Mouse (Mus musculus) lung, postnatal 0 days (tissue): ENCODE measurements around the gene Lcp2.

Source experiments
- CTCF ChIP-seq: IDR thresholded peaks from 2 replicates; pipeline ENCODE4 v1.5.1; 2016; ENCODE audit warnings: antibody characterized with exemption, mild to moderate bottlenecking
- EP300 ChIP-seq: IDR thresholded peaks from 2 replicates; pipeline ENCODE4 v1.6.1; 2016; ENCODE audit warnings: antibody characterized with exemption, mild to moderate bottlenecking, control low read depth

GRCm38 (mm10) chr11:34009316-34010087, 37.2 kb upstream of the Lcp2 start:
- no peak for TF ChIP-seq CTCF
- TF ChIP-seq EP300, result no peak
